Mouse (Mus musculus): ENCODE data around the gene Paf1.

DNA sequence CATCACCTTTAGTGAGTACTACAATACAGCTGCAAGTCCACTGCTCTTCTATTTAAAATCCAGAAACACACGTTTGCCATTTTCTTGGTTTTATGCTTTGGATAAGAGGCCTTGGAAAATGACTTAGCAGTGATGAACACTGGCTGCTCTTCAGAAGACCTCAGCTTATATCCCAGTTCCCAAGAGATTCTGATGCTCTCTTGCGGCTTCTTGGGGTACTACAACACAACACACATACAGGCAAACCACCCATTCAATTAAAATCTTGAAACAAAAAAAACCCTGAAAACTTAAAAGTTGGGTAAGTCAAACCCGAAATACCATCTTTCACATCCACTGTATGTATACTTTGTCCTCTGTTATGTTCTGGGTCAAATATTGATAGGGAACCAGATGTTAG is 5.2 kb downstream of the Paf1 start:
- no peak for TF ChIP-seq GATA1 (IDR thresholded peaks at IDR 0.05; ENCODE audit: low read length)
- no peak for TF ChIP-seq TAL1 (IDR thresholded peaks at IDR 0.05; ENCODE audit: low read length)

Measured in erythroblast, embryonic 14.5 days (primary cell).